Mouse (Mus musculus): ENCODE measurements at regions not wholly inside any gene's neighbourhood (a gene's known extent, or its start where the extent isn't known, plus 50 kb on each side); places are given as distances from the start of the nearest gene placed in this dataset.

DNA sequence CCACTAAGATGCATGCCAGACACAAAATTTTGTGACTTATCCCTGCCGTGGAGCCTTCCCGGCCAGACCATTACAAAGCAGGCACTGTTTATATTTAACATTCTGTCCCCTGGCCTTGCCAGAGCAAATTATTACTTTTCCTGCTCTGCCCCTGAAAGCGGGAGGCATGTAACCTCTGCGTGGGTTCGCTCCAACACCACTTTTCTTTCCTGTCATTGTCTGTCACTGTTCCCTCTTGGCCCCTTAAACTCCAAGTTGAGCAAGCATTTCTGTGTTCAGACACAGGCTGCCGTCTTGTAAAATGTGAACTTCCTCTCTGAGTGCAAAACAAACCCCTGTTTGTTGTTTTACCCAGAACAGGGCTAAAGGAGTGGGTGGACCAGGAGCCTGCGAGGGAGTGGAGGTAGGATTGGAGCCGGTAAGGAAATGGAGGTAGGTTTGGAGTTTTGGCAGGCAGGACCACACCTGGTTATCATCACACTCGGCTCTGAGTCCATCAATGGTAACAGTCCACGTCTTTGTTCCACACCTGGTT, 124.2 kb upstream of the Ctnnb1 start:
- WGBS = 80% methylated on average over 10 of the region's 10 CpGs
- H3K27ac ChIP-seq = no peak overlapping the region
- H3K9ac ChIP-seq (replicated peaks) = no peak overlapping the region
- H3K27me3 ChIP-seq = no peaks in the 10 kb centered on the region
- H3K4me3 ChIP-seq (replicated peaks) = no peak overlapping the region
- no peak overlapping the region for H3K4me2 ChIP-seq (replicated peaks)
- no peaks in the 10 kb centered on the region for H3K36me3 ChIP-seq
- no peak for ATAC-seq
- no peaks in the 10 kb centered on the region for H3K4me1 ChIP-seq (replicated peaks)
- H3K9me3 ChIP-seq = no peaks in the 10 kb centered on the region

DNA sequence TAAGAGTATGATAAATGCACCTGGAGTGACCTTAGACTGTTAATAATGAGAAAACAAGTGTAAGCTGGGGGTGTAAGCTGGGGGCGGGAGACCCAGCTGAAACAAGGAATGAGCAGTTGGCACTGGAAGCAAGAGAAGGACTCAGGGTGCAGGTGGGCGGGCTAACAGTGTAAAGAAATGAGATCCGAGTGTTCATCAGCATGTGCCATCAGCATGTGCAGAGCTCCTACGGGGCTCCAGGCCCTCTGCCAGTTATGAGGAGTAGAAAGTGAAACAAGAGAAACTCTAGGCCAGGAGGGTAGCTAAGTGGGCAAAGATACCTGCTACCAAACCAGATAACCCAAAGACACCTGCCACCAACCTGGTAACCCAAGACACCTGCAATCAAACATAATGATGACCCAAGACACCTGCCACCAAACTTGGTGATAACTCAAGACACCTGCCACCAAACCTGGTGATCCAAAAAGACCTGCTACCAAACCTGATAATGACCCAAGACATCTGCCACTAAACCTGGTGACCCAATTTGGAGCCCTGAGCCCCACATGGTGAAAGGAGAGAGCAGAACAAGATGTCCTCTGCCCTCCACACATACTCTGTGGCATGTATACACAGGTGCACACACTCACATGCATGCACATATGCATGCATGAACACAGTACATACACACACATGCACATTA, 120.1 kb upstream of the Ctnnb1 start:
- H3K36me3 ChIP-seq = no peaks in the 10 kb centered on the region
- WGBS = 80% methylated on average over 4 of the region's 4 CpGs
- H3K9me3 ChIP-seq = no peaks in the 10 kb centered on the region
- H3K4me1 ChIP-seq (replicated peaks) = no peaks in the 10 kb centered on the region
- no peak overlapping the region for H3K9ac ChIP-seq (replicated peaks)
- H3K4me3 ChIP-seq (replicated peaks) = no peak overlapping the region
- H3K27me3 ChIP-seq = no peaks in the 10 kb centered on the region
- no peak overlapping the region for H3K4me2 ChIP-seq (replicated peaks)
- ATAC-seq = no peak
- no peak overlapping the region for H3K27ac ChIP-seq

DNA sequence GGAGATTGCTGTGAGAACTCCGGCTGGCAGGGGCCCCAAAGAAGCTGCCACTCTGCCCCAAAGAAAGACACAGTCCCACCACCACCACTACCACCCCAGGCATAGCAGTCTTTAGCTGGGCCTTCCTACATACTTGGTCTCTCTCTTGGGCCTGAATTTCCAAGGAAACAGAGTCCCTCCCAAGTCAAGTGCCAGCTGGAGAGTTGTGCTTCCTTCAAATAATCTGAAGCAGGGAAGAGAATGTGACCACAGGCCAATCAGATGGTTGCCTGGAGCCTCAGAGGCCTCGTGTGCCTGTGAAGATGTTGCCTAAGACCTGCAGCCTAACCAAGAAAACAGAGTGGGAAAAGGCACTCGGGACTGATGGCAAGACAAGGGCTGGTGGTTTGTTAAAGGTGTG, 117.5 kb upstream of the Ctnnb1 start:
- no peaks in the 10 kb centered on the region for H3K27me3 ChIP-seq
- no peaks in the 10 kb centered on the region for H3K9me3 ChIP-seq
- no peak overlapping the region for H3K27ac ChIP-seq
- 76% methylated on average over 3 of the region's 3 CpGs for WGBS
- H3K4me2 ChIP-seq (replicated peaks) = no peak overlapping the region
- no peaks in the 10 kb centered on the region for H3K36me3 ChIP-seq
- H3K4me3 ChIP-seq (replicated peaks) = no peak overlapping the region
- ATAC-seq = no peak
- no peak overlapping the region for H3K9ac ChIP-seq (replicated peaks)
- no peaks in the 10 kb centered on the region for H3K4me1 ChIP-seq (replicated peaks)

DNA sequence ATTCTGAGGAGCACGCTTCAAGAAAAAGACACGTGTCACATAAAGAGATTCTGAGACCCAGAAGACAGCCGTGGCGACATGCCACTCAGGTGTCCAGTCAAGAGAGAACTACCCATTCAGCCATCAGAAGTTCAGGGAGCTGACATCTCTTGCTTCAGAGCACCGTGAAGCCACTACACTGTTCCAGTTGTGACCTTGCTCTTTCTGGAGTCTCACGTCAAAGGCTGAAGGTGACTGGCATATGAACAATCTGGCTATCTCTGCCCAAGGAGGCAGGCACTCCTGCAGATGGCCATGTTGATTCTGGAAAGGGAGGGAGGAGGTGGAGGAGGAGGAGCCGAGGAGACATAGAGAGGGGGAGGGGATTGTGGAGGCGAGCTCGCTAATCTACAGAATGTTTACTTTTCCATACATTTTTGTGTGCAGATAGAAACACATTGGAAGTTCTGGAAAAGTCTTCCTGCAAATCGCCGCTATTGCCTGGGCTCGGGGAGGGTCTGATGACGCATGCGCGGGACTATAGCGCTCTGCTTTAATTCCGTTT, 116.3 kb upstream of the Ctnnb1 start:
- WGBS = 80% methylated on average over 17 of the region's 17 CpGs
- no peak overlapping the region for H3K4me3 ChIP-seq (replicated peaks)
- no peaks in the 10 kb centered on the region for H3K9me3 ChIP-seq
- H3K4me1 ChIP-seq (replicated peaks) = no peaks in the 10 kb centered on the region
- no peaks in the 10 kb centered on the region for H3K27me3 ChIP-seq
- no peaks in the 10 kb centered on the region for H3K36me3 ChIP-seq
- no peak overlapping the region for H3K4me2 ChIP-seq (replicated peaks)
- no peak overlapping the region for H3K9ac ChIP-seq (replicated peaks)
- no peak for ATAC-seq
- no peak overlapping the region for H3K27ac ChIP-seq

DNA sequence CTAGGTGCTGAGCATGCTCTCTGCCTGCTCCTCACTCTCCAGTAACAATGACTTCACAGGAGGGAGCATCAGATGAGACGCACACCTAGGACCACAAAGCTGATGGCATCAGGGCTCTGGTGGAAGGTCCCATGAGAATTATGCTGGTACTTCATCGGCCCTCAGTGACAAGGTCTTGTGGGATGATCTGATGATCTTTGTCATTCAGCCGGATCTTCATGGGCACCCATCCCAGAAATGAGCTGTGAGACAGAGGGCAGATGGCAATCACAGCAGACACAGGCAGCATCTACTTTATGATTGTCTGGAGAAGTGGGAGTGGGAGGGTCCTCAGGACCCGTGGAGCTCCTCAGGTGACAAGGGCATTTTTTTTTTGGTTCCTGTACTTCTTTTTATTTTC, 114.7 kb upstream of the Ctnnb1 start:
- H3K27me3 ChIP-seq = no peaks in the 10 kb centered on the region
- no peaks in the 10 kb centered on the region for H3K4me1 ChIP-seq (replicated peaks)
- ATAC-seq = no peak
- H3K27ac ChIP-seq = no peak overlapping the region
- no peak overlapping the region for H3K9ac ChIP-seq (replicated peaks)
- H3K36me3 ChIP-seq = no peaks in the 10 kb centered on the region
- no peak overlapping the region for H3K4me3 ChIP-seq (replicated peaks)
- no peaks in the 10 kb centered on the region for H3K9me3 ChIP-seq
- 89% methylated on average over 4 of the region's 4 CpGs for WGBS
- no peak overlapping the region for H3K4me2 ChIP-seq (replicated peaks)

DNA sequence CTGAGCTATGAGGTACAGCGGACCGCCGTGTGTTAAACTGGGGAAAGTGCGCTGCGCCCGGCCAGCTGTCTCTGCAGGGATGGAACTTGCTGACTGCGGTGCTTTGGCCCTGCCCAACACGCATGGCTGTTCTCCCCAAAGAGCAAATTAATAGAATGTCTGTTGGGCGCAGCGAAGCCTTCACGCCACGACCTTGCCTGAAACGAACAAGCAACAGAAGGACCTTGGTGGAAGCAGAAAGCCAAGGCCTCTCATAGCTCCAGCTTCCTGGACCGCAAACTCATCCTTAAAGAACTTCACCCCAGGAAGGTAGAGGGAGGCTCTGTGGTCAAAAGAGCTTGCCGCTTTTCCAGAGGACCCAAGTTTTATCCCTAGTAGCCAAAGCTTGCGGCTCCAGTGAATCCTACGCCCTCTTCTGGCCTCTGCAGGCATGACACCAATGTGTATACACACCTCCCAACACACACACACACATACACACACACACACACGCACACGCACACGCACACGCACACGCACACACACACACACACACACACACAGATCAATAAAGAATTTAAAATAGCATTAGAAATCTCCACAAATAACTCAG, 110.2 kb upstream of the Ctnnb1 start:
- 86% methylated on average over 22 of the region's 22 CpGs for WGBS
- H3K27ac ChIP-seq = no peak overlapping the region
- ATAC-seq = no peak
- no peaks in the 10 kb centered on the region for H3K36me3 ChIP-seq
- H3K4me2 ChIP-seq (replicated peaks) = no peak overlapping the region
- no peaks in the 10 kb centered on the region for H3K9me3 ChIP-seq
- H3K4me1 ChIP-seq (replicated peaks) = no peaks in the 10 kb centered on the region
- no peak overlapping the region for H3K4me3 ChIP-seq (replicated peaks)
- H3K9ac ChIP-seq (replicated peaks) = no peak overlapping the region
- H3K27me3 ChIP-seq = no peaks in the 10 kb centered on the region

DNA sequence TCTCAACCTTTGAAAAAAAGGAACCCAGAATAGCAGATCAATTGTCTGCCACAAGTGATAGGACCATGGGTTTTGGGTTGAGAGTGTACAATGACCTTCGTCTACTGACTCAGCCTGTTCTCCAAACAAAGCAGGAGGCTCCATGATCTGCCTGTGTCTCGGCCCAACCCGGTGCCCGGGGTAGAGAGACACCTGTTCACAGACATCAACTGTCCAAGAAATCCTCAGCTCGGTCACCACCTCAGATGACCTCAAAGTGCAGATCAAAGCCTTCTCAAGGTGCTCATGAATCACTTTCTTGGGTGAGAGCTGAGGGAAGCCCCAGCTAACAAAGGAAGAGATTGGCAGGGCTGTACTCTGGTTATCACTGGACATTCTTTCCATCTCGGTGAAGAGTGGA, 108.1 kb upstream of the Ctnnb1 start:
- 92% methylated on average over 6 of the region's 6 CpGs for WGBS

DNA sequence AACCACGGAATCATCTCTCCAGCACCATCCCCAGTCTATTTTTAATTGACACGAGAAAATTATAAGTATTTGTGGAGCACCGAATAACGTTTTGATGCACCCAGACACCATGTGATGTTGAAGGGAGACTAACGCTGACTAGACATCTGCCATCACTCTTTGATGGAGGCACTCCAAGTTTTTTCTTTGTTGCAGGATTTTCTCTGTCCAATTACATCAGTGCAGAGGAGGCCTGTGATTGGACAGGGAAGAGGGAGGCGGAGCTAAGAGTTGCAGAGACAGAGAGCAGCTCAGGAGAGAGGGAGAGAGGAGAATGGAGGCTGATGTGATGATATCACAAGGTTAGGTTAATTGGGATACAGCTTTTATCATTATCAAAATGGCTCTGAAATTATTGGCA, 105.6 kb upstream of the Ctnnb1 start:
- no peak overlapping the region for H3K27ac ChIP-seq

More for the DNA sequence above, 108.1 kb upstream of the Ctnnb1 start:
- ATAC-seq = no peak
- no peaks in the 10 kb centered on the region for H3K27me3 ChIP-seq
- no peaks in the 10 kb centered on the region for H3K36me3 ChIP-seq
- no peak overlapping the region for H3K4me3 ChIP-seq (replicated peaks)
- H3K4me2 ChIP-seq (replicated peaks) = no peak overlapping the region
- H3K4me1 ChIP-seq (replicated peaks) = no peaks in the 10 kb centered on the region
- no peak overlapping the region for H3K9ac ChIP-seq (replicated peaks)
- H3K9me3 ChIP-seq = no peaks in the 10 kb centered on the region
- H3K27ac ChIP-seq = no peak overlapping the region

DNA sequence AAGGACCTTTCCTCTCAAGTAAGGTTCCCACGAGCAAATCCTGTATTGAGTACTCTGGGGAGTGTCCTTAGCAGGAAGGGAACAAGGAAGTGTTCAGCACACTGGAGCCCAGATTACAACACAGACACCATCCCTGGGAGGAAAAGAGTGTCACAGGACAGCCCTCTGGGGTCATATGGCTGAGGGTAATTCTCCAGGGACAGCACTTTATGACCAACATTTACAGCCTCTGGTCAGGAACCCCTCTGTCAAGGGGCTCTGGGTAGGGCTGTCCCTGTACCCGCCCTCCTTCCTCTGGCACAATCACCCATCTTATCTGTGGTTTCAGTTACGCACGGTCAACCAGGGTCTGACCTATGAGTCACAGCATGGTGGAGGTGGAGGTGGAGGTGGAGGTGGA, 102.8 kb upstream of the Ctnnb1 start:
- H3K27ac ChIP-seq = no peak overlapping the region
- no peak overlapping the region for H3K4me2 ChIP-seq (replicated peaks)
- H3K9me3 ChIP-seq = peaks cover 4% of the 10 kb centered on the region
- ATAC-seq = no peak
- peaks cover 4% of the 10 kb centered on the region; the same call in 1 of the 2 replicates for H3K4me1 ChIP-seq (replicated peaks)
- no peak overlapping the region for H3K4me3 ChIP-seq (replicated peaks)
- H3K36me3 ChIP-seq = no peaks in the 10 kb centered on the region
- H3K9ac ChIP-seq (replicated peaks) = no peak overlapping the region
- WGBS = 80% methylated on average over 4 of the region's 4 CpGs
- no peaks in the 10 kb centered on the region for H3K27me3 ChIP-seq

More for the DNA sequence above, 105.6 kb upstream of the Ctnnb1 start:
- Histone ChIP-seq H3K27me3 (no peaks in the 10 kb centered on the region), H3K9ac (replicated peaks) (no peak overlapping the region), H3K4me1 (replicated peaks) (no peaks in the 10 kb centered on the region), H3K36me3 (no peaks in the 10 kb centered on the region), H3K4me2 (replicated peaks) (no peak overlapping the region), H3K4me3 (replicated peaks) (no peak overlapping the region), H3K9me3 (no peaks in the 10 kb centered on the region)
- 62% methylated on average over 6 of the region's 6 CpGs for WGBS
- ATAC-seq = peak; percentile 14; the same call in 1 of the 2 replicates

DNA sequence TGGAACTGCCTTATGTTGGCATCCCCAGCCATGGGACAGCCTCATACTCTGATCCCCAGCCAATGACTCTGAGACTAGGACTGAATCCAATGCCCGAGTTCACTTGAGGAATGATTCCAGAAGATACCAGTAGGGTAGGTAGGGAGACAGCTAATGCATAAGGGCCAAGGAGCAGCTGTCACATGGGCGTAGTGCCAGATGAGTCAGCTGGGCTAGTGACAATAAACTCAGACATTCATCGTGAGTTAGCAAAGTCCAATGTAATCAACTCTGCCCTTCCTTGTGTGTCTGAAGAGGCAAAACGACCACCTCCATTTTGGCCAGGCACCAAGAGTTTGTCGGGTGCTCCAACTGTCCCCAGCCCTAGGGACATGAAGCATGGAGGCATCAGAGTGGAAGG, 98.5 kb upstream of the Ctnnb1 start:
- Histone ChIP-seq H3K36me3 (no peaks in the 10 kb centered on the region), H3K4me1 (replicated peaks) (peaks cover 7% of the 10 kb centered on the region; the same call in 1 of the 2 replicates), H3K9ac (replicated peaks) (no peak overlapping the region), H3K27ac (no peak overlapping the region), H3K4me3 (replicated peaks) (no peak overlapping the region), H3K27me3 (no peaks in the 10 kb centered on the region), H3K4me2 (replicated peaks) (no peak overlapping the region), H3K9me3 (peaks cover 4% of the 10 kb centered on the region)
- no peak for ATAC-seq
- WGBS = 76% methylated on average over 5 of the region's 5 CpGs

DNA sequence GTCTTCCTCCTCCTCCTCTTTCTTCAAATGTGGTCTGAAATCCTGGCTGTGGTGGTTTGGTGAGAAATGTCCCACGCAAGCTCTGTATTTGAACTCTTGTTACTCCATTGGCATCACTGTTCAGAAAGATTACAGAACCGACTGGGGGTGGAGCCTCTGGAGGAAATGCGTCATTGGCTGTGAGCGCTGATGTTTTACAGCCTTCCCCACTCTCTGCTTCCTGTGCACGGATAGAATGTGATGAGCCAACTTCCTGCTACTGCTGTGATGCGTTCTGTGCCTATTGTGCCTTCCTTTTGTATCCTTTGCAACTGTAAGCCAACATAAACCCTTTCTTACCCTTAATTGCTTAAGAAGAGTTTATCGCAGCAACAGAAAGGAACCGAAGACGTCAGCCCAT, 94.8 kb upstream of the Ctnnb1 start:
- 88% methylated on average over 9 of the region's 9 CpGs for WGBS
- no peak overlapping the region for H3K9ac ChIP-seq (replicated peaks)

DNA sequence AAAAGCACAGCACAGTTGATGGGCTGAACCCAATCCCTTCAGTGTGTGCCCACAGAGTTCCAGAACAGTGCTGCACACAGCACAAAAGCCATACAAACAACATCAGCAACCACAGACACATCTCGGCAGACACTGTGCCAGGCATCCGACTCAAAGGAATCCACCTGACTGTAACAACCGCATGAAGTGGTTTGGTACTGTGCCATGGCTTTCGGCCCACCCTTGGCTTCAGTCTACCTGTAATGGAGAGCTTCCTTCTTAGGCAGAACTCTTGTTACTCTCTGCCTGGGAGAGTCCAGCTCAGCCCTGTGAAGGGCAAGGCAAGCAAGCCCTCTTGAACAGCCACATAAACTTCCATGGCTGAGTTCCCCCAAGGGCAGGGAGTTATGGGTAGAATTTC, 93.4 kb upstream of the Ctnnb1 start:
- 94% methylated on average over 4 of the region's 4 CpGs for WGBS
- ATAC-seq = no peak

More for the DNA sequence above, 94.8 kb upstream of the Ctnnb1 start:
- Histone ChIP-seq H3K4me1 (replicated peaks) (peaks cover 7% of the 10 kb centered on the region; the same call in 1 of the 2 replicates), H3K27ac (no peak overlapping the region), H3K9me3 (peaks cover 4% of the 10 kb centered on the region), H3K27me3 (no peaks in the 10 kb centered on the region), H3K4me2 (replicated peaks) (no peak overlapping the region), H3K36me3 (no peaks in the 10 kb centered on the region), H3K4me3 (replicated peaks) (no peak overlapping the region)
- no peak for ATAC-seq

More for the DNA sequence above, 93.4 kb upstream of the Ctnnb1 start:
- Histone ChIP-seq H3K9ac (replicated peaks) (no peak overlapping the region), H3K27ac (no peak overlapping the region), H3K36me3 (no peaks in the 10 kb centered on the region), H3K4me1 (replicated peaks) (peaks cover 7% of the 10 kb centered on the region; the same call in 1 of the 2 replicates), H3K9me3 (no peaks in the 10 kb centered on the region; the same call in 1 of the 2 replicates), H3K27me3 (no peaks in the 10 kb centered on the region), H3K4me3 (replicated peaks) (no peak overlapping the region), H3K4me2 (replicated peaks) (no peak overlapping the region)

Data from midbrain, embryonic 13.5 days (tissue).